Mouse (Mus musculus): Measurements from ENCODE around the gene St6galnac3.

The St6galnac3 gene

DNA sequence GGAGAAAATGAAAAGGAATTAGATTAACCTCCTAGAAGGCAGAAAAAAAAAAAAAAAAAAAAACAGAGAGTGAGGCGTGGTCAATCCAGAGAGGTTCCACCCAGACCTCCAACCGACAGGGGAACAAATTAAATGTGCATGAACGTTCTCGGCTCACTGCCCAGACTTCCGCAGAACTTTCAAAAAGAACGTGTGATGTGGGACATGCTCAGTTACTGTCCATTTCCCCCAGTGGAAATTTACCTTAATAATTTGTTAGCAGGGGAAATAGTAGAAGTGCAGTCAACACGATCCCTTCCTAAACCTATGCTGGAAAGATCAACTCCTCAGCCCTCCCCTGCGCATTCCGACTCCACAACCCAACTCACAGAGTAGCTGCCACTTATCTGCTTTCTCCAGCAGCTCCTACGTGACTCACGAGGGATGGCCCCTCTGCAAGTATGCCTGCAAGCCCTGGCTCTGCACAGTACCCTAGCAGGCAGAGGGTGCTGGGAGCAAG is 35.1 kb downstream of the St6galnac3 start:
- no peak for DNase-seq

DNA sequence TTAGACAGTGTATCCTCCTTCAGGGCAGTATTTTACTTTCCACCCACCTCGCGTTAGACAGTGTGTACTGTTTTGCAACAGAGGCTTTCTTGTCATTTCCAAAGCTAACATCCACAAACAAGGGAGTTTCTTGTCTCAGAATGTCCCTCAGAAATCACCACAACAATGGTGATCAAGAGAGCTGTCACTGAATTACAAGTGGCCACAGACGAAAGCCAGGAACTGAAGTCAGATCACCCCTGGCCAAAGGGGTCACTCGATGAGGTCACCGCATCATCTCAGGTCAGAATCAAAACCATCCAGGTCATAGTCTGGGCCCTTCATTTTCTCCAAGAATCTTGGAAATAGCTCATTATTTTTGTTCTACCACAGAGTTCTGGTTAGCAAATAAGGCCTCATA is 37.1 kb downstream of the St6galnac3 start:
- DNase-seq = no peak

DNA sequence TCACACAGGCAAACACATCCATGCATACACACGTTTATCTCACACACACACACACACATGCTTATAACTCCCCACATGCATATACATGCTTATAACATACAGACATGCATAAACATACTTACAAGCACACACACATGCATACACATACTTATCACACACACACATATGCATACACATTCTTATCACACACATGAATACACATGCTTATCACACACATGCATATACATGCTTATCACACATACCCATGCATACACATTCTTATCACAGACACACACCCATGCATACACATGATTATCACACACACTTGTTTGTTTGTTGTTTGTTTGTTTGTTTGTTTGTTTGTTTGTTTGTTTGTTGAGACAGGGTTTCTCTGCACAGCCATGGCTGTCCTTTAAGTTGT is 40.1 kb downstream of the St6galnac3 start:
- no peak for DNase-seq

DNA sequence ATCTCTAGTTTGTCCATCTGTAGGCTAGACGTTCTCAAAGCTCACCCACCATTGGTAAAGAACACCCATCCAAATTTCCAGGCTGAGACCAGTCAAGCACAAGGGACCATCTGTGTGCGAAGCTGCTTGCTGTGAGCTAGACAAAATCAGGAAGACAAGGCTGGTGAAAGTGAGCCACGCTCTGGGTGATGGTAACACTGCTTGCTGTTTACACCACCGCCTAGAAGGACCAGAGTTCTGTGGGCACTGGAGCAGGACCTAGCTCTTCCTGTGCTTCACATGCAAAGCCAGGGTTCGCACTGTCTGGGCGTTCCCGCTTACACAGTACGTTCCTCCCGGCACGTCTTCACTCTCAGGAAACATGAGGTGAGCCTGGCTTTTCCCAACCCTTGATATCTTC is 42.7 kb downstream of the St6galnac3 start:
- no peak for DNase-seq

DNA sequence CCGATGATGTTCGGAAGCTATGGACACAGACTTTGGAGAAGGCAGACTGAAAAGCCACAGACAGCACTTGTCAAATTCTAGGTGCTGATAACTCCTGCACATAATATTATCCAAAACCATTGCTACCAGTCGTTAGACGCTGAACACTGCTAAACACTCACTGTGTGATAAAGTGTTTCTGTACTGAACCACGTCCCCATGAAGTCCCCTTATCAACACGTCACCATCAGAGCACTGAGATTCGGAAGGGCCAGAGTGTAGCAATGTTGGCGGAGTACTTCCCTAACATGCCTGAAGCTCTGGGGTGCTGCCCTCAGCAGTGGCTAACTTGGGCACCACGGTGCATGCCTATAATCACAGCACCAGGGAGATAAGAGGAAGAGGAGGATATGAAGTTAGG is 43.3 kb downstream of the St6galnac3 start:
- no peak for DNase-seq

DNA sequence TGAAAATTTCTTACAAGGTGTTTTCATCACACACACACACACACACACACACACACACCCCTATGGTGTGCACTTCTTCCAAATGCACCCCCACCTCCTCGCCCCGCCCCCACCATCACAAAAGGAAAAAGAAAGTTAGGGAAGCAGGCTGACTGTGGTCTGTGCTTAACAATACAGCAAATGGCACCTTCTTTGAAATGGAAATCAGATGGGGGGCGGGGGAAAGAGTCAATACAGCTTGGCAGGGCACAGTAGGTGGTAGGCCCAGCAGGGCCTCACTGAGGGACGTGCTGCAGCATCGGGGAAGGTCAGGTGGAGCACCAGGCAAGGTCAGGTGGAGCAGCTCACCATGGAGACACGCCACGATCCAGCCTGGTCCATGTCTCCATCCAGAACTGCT is 49.1 kb downstream of the St6galnac3 start:
- no peak for DNase-seq

DNA sequence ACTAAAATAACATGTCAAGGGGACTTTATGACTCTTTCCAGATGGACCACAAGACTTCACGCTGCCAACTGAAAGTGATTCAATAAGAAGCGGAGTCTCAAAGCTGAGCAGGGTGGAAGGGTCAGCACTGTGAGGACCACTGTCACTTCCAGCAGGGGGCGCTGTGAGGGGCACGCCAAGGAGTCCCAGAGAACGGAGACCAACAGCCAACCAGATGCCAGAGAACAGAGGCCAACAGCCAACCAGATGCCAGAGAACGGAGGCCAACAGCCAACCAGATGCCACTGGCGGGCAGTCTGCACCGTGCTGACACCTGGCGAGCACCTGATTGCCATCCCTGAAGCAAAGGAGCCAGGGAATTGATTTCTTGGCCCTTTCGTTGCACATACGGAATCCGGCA is 49.9 kb downstream of the St6galnac3 start:
- peak; percentile 63 for DNase-seq

DNA sequence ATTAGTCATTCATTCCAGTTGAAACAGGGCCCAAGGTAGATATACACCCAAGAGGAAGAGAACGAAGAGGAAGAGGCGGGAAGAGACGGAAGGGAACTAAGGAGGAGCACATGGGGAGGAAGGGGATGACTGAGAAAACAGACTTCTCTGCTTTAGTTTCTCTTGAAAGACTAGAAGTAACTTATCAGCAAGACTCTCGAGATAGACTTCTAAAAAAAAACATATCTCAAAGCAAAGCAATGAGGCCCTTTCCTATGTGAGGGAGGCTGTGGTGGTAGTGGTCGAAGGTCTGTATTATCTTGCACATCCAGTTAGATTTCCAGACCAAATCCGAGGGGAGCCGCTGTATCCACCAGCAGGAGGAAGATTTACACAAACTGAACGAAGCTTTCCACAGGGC is 50.6 kb downstream of the St6galnac3 start:
- DNase-seq = no peak

DNA sequence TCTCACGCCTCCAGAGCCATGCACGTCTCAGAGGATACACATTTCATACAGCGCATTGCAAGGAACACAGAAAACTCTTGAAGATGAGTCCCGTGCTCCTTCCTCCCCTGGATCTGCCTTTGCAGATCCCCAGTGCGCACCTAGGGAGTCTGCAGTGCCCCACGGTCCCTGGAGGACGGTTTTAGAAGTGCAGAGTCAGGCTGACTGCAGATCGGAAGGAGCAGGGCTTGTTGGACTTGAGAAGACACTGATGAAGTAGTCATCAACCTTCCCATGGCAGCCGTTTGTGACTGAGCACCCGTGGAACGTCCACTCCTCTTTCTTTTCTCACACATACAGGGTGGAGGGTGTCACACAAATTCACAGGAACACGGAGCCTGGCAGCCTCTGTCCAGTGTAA is 51.5 kb downstream of the St6galnac3 start:
- no peak for DNase-seq

DNA sequence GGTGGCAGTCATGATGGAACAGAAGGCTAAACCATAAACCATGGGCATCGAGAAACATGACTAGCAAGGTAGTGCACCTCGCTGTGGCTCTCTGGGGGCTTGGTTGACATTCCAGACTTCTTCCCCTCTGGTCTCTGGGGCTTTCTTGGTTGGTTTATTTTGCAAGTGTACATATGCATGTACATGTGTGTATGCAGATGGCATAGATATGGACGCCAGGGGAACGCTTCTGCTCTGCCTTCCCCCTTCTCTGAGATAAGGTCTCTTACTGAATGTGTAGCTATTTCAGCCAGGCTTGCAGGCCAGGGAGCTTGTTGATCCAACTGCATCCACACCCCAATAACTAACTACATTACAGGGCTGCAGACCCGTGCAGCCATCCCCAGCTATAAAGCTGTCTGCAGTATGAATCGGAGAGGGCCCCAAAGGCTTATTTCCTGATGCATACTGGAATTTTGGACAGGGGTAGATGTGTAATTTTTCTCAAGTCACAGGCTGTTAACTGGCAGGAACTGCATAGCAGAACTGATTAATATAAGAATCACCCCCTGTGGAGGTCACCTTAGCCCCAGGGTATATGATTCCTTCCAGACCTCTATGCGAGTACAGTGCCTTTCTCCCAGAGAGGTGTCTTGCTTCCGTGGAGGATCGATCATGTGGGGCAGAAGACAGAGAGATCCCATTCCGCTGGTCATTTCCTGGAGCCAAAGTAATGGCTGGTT is 53.9 kb downstream of the St6galnac3 start:
- no peak for DNase-seq

DNA sequence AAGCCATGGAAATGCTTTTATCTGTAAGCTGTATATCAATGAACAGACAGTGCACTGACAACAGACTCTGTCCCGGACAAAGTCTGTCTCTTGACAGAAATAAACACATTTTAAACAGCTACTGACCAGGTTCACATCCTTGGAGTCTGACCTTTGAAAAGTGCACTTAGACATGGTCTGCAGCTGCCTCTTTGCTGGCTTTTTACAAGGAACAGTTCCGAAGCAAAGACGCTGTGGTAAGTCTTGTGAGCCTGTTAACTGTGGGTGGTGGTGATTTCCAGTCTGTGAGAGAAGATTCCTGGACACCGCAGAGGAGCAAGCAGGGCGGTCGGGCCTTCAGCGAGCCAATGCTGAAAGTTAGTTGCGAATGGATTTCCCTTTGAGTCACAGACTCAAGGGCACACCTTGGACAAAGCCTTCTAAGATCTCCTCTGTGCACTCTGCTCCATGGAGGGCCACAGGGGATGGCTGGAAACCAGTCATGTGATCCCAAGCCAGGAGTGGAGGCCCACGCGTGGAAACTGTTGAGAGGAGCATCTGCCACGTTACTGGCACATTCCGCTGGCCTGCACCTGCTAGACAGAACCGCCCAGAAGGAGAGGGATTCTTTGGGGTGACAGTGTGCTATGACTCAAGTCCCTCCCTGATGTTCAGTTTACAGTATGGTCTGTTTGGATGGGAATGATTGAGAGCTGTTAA is 55.1 kb downstream of the St6galnac3 start:
- DNase-seq = no peak

DNA sequence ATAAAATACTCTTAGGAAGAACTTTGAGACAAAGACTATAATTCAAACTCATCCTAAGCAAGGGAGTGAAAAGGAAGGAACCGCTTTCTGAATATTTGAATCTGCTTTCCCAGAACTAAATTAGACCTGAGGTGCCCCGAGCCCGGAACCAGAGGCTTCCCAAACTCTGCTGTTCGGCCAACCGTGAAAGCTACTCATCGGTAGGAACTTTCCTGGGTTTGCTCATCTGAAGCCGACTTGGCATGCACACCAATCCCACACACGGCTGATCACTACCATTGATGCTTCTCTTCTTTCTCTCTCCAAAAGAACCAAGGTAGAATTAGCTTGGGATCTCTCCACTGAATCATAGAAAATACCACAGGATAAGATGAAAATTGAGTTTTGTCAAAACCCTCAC is 55.6 kb downstream of the St6galnac3 start:
- DNase-seq = no peak

DNA sequence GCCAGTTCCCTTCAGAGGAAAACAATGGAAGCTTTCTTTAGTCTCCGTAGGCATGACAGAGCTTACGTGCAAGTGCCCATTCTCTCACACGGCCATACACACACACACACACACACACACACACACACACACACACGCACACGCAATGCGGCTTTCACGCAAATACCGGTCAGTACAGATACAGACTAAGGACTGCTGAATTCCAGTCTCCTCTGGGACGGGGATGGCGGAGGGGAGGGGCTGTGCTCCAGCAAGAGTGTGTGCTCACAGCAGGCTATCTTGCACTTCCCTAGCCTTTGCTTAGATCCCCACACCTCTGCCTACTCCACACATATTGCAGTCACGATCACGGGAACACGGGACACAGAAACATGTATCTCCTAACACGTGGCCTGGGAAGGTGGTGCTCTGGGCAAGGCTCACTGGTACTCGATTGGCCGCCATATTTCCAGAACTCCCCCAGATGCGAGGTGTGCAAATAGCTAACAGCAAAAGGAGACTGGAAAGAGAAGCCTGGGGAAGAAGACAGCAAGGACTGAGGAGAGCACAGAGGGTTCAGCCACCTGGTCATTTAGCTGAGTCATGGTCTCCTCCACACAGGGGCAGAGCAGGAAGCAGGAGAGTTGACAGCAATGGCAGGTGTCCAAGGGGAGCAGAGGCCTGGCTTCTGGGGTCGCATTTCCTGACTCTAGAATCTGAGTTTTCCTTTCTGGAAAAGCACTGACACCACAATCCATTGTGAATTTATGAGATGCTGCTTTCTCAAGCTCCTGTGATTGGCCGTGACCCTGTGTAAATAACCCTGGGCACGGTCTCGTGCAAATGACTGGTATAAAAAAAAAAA is 56.3 kb downstream of the St6galnac3 start:
- DNase-seq = no peak

DNA sequence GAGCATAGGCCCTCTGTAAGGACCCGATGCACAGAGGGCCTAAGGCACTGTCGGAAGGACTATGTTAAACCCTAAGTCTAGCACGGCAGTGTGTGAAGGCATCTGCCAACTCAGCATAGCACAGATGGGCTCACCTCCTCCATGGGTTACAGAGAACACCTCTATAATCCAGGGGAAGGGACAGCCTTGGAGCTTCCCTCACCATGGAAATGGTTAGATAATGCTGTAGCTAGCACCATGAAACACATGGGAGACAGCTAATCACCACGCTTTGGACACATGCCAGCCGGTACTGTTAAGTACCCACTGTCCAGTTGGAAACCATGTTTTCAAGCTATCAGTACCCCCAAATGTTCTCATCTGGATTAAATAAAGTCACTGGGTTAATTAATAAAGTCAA is 60.3 kb downstream of the St6galnac3 start:
- peak; percentile 26 for DNase-seq

DNA sequence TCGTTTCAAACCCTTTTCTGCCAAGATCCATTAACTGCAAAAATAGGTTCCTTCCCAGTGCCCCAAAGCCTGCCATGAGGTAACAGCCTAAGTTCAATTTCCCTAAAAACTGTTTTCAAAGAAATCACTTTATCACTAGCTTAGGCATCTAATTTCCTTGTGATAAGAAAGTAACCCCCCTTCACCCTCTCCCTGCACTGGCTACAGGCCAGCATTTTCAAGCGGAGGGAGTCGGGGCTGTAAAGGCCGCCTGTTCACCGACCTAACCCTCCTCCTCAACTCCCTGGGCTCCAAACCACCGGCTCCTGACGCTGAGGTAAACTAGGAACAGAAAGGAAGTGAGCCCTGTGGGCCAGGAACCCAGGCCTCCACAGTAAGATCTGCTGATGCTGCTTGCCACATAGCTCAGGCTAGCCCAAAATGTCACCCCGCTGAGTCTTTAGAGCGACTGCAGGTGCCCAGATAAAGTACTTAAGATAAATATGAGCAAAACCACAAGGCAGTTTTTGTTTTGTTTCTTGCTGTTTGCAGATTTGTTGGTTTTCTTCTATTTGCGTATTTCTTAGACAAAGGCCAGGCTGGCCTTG is 61.0 kb downstream of the St6galnac3 start:
- DNase-seq = no peak

DNA sequence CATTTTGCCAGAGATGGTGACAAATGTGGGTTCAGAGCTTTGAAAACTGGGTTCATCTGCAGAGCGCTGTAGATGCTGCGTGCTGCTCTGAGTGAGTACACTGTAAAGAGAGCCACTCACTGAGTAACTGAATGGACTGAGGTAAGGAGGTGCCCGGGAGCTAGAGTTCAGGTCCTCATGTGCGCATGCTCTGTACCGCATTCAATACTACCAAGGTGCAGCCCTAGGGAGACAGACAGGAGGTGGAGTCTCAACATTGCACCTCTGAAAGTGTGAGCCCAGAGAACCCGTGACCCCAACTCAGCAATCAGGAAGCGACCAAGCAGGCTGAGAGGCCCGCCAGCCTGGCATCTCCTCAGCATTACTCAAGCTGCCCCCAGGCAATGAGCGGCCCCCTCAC is 62.2 kb downstream of the St6galnac3 start:
- DNase-seq = no peak

DNA sequence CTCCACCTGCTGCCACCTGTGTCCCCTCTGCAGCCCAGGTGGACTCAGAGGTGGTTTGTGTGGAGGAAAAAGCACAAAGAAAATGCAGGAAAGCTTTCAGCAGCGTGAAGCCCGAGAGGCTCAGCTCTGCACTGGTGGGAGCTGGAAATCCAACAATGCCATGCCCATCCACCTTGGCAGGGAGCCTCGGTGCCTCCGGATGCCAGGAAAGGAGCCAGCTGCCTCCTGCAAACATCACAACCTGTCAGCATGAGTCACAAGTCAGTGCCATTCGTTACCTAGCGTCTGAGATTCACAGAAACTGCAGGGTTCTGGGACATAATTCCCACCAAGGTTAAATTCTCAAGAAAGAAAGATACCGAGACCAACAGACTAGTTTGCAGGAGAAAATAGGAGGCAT is 63.0 kb downstream of the St6galnac3 start:
- DNase-seq = no peak

DNA sequence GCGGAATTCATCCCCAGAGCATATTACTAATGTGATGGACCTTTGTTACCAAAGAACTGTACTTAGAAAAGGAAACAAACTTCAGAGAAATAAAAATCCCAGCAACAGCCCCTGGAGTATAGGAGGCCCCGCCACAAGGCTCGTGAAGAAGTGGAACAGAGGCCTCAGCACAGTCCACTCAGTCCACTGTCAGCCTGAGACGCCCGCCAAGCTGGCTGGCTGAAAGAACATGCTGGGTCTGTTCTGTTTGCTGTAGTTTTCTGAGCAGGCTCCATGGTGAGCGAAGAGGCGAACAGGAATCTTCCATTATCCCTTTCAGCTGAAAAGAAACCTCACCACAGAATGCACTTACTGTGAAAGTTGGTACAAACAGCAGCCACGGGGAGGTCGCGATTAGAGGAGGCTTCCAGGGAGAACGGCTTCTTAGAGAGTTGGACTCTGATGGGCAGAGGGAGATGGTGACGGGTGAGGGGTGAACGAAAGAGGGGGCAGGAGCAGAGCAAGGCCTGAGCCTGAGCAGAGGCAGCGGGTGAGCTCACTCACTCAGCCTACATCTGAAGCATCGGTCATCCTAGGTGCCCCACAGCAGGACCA is 65.3 kb downstream of the St6galnac3 start:
- no peak for DNase-seq

DNA sequence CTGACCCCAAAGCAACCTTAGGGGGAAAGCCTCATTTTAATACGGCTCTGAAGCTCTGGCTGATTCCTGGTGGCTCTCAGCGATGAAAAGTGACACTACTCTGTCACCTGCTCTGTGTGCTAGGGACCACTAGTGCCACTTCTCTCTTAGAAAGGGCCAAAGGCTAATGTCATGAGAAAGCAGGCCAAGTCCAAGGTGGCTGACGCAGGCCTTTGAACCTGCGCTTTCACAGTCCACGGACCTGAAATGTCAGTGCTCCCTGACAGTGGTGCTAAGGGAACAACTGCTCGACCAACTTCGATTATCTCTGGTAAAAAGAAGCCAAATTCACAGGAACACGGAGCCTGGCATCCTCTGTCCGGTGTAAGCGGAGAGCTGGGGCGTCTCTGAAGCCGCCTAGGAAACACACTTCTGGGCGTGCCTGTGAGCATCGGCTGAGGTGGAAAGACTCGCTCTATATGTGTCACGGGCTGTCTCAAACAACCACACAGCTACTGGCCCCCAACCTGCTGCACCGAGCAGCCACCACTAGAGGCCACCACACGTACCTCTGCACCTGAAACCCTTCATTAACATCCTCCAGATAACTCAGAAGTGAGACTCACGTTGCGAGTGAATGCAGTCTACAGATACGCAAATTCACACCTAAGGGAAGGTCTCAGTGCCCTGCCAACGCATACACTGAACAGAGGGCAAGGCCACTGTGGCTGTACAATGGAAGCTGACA is 66.8 kb downstream of the St6galnac3 start:
- peak; percentile 50 for DNase-seq

DNA sequence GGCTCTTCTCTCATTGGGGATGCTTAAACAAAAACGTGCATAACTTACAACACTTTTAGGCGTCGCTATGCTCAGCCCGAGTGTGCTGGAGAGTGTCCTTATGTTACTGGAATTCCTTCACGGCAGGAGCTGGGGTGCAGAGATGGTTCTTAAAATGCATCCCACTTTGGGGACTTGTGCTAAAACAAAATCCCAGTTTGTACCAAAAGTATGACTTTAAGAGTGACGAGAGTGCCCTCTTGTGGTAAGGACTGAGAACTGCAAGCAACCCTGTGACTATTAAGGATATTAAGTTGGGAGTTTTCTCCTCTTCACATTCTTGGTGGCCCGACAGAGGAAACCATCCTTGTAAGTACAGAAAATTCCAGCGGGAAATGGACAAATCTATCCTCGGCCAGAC is 69.9 kb downstream of the St6galnac3 start:
- peak; percentile 73 for DNase-seq

DNA sequence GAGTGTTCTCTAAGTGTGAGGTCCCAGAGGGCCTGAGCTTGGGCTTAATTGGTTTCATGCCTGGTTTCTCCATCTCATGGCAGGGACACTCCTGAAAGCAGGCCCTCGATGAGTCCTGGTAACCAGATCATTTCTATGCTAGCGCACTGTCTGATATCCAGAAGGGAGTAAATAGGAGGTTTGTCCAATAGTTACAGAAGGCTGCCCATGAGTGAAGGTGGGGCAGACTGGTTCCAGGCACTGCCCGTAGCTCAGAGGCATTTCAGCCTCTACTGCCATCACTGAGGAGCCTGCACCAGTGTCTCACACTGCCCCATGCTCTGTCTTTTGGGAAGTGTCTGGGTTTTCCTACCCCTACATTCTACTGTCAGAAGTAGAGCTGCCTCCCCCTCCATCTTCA is 72.1 kb downstream of the St6galnac3 start:
- no peak for DNase-seq

DNA sequence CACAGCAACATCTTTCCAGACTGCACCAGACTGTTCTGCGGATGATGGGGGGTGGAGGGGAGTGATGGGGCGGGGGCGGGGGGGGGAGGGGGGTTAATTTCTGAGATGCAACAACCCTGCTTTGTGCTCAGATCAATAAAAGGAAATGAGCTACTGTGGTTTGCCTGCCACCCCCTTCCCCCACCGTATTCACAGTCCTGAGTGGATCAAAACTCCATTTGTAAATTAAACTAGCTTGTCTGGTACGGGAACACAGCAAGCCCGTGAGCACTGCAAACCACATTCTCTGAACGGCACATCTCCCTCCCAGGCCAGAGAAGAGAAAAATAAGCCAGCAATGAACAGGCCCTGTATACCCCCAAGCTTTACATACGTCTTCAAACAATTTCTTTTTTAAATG is 76.3 kb downstream of the St6galnac3 start:
- DNase-seq = no peak
